Mouse (Mus musculus) CH12.LX (cell line): ENCODE results near the gene Prepl. TPM values are rescaled to one million over a fixed set of nuclear protein-coding genes. Genes with fewer than 3 reads are reported as not detected.

Source experiments
- DNase-seq: peaks from one replicate; pipeline ENCODE4 v3.0.0-alpha.2; 2013; ENCODE audit errors: extremely low read depth
- H3K27ac ChIP-seq: 2 replicates; pipeline ENCODE4 v1.5.1; 2012; ENCODE audit warnings: low read depth, mild to moderate bottlenecking, control low read depth, moderate library complexity; ENCODE audit not compliant: insufficient read depth
- H3K27me3 ChIP-seq: replicated peaks from 2 replicates; pipeline ENCODE3; 2012; ENCODE audit warnings: inconsistent platforms
- H3K36me3 ChIP-seq, 2 experiments: replicated peaks in 1 of 2; 2 replicates each; pipeline versions ENCODE3 to v1.6.1; 2012; ENCODE audit warnings: inconsistent platforms in 1 of 2, low read length in 1 of 2, mild to moderate bottlenecking in 1 of 2, mixed read lengths in 1 of 2, moderate library complexity in 1 of 2; ENCODE audit not compliant: control insufficient read depth in 1 of 2, insufficient read depth in 1 of 2
- H3K4me1 ChIP-seq, 2 experiments: 2 replicates each; pipeline ENCODE4 v1.6.1; 2012; ENCODE audit warnings: inconsistent platforms in 1 of 2, moderate library complexity in 1 of 2; ENCODE audit not compliant: insufficient read depth in 2 of 2, control insufficient read depth in 1 of 2
- H3K4me2 ChIP-seq: 2 replicates; pipeline ENCODE4 v1.6.1; 2012; ENCODE audit warnings: low read depth, mild to moderate bottlenecking, control low read depth; ENCODE audit not compliant: poor library complexity, insufficient read depth, severe bottlenecking
- H3K4me3 ChIP-seq, 3 experiments: fragments of 150-350 bp in 1 of 3; sonication (generic) in 1 of 3; replicated peaks in 1 of 3; 2 replicates each; pipeline versions ENCODE3 to v1.5.1; 2011 to 2012; ENCODE audit warnings: low read depth in 2 of 3, low read length in 2 of 3, mild to moderate bottlenecking in 2 of 3, moderate library complexity in 2 of 3, control low read depth in 1 of 3, improper control_type of control experiment in 1 of 3, inconsistent platforms in 1 of 3, mixed read lengths in 1 of 3; ENCODE audit not compliant: poor library complexity in 1 of 3
- H3K79me2 ChIP-seq: replicated peaks from 2 replicates; pipeline ENCODE4 v1.6.1; 2012; ENCODE audit warnings: mild to moderate bottlenecking, moderate library complexity; ENCODE audit not compliant: control insufficient read depth, poor library complexity, insufficient read depth, severe bottlenecking; ENCODE audit errors: extremely low read depth
- H3K9ac ChIP-seq: 2 replicates; pipeline ENCODE4 v1.6.1; 2012; ENCODE audit warnings: low read depth, mild to moderate bottlenecking, control low read depth, moderate library complexity; ENCODE audit not compliant: insufficient read depth
- H3K9me3 ChIP-seq: replicated peaks from 2 replicates; pipeline ENCODE3; 2012; ENCODE audit warnings: low read length, inconsistent platforms, mixed read lengths
- CTCF ChIP-seq, 2 experiments: IDR thresholded peaks in 1 of 2; conservative IDR thresholded peaks in 1 of 2; 2 replicates each; pipeline ENCODE4 v1.5.1; 2011 to 2012; ENCODE audit warnings: low read depth in 2 of 2, low read length in 2 of 2, improper control_type of control experiment in 1 of 2, inconsistent platforms in 1 of 2, mild to moderate bottlenecking in 1 of 2, moderate library complexity in 1 of 2
- EP300 ChIP-seq: IDR thresholded peaks from 2 replicates; pipeline ENCODE4 v1.6.1; 2011; ENCODE audit warnings: low read length, improper control_type of control experiment
- IRF4 ChIP-seq: IDR thresholded peaks from 2 replicates; pipeline ENCODE4 v1.6.1; 2014; ENCODE audit warnings: low read depth, mild to moderate bottlenecking, inconsistent platforms, low read length, improper control_type of control experiment
- JUN ChIP-seq: IDR thresholded peaks from 2 replicates; pipeline ENCODE4 v1.6.1; 2011; ENCODE audit warnings: low read depth, mild to moderate bottlenecking, low read length, improper control_type of control experiment, moderate library complexity; ENCODE audit not compliant: insufficient read depth
- MAFK ChIP-seq: IDR thresholded peaks from 2 replicates; pipeline ENCODE4 v1.6.1; 2011; ENCODE audit warnings: low read length, improper control_type of control experiment; ENCODE audit not compliant: insufficient replicate concordance
- MAX ChIP-seq: IDR thresholded peaks from 2 replicates; pipeline ENCODE4 v1.6.1; 2011; ENCODE audit warnings: low read length, improper control_type of control experiment
- NELFE ChIP-seq: IDR thresholded peaks from 2 replicates; pipeline ENCODE4 v1.6.1; 2011; ENCODE audit warnings: low read depth, low read length, improper control_type of control experiment
- NRF1 ChIP-seq: IDR thresholded peaks from 2 replicates; pipeline ENCODE4 v1.6.1; 2014; ENCODE audit warnings: low read depth, mild to moderate bottlenecking, inconsistent platforms, low read length, improper control_type of control experiment, moderate library complexity
- dilution Hi-C: fragments of 300-500 bp; cut with MboI; formaldehyde crosslinking; loops from 2 replicates; pipeline ENCODE4 v1.14.3; 2020; ENCODE audit warnings: low sequenced_read_pairs; ENCODE audit not compliant: extremely low pct_unique_long_range_greater_than_20kb, extremely low pct_ligation_motif_present
- in situ Hi-C: fragments of 300-500 bp; cut with MboI; formaldehyde crosslinking; loops from 3 replicates; pipeline ENCODE4 v1.14.3; 2019; ENCODE audit warnings: low sequenced_read_pairs, low pct_ligation_motif_present, low pct_unique_long_range_greater_than_20kb, mixed read lengths
- polyA plus RNA-seq: library from polyadenylated mRNA; unstranded; fragments of >175 nt; gene quantifications from 2 replicates; pipeline ENCODE4 v1.2.1, GENCODE M21; 2012; ENCODE audit warnings: low read depth; ENCODE audit not compliant: insufficient read length
- total RNA-seq, 2 experiments: library from RNA; depleted of rRNA; stranded (reverse); fragments of 300-350 nt in 1 of 2; fragments of >200 nt in 1 of 2; gene quantifications; 2 replicates each; pipeline ENCODE4 v1.2.3; 2012 to 2014

The Prepl gene
- total and polyA plus RNA-seq, 3 experiments = 7.0 to 22.9 (median 8.5) TPM

GRCm38 (mm10) chr17:85100232-85100631 lies 10.2 kb upstream of the Prepl start:
- DNase-seq = no peak
- no peak overlapping the region for H3K9ac ChIP-seq
- no peak overlapping the region for H3K4me2 ChIP-seq
- H3K79me2 ChIP-seq = no peaks in the 10 kb centered on the region
- no peak overlapping the region for H3K4me3 ChIP-seq
- dilution Hi-C loops = no loop called here
- H3K36me3 ChIP-seq = peaks cover 4 to 29% of the 10 kb centered on the region in 2 experiments
- TF ChIP-seq MAX (no peak), NELFE (no peak), CTCF (conservative IDR thresholded peaks at IDR 0.05 in 1 of 2, IDR thresholded peaks at IDR 0.05 in 1 of 2; ENCODE audit: low read depth in 2 of 2, low read length in 2 of 2) (no peak), IRF4 (no peak)
- TF ChIP-seq, all 38 proteins: peak for 0
- no peaks in the 10 kb centered on the region for H3K27me3 ChIP-seq
- peaks cover 4 to 11% of the 10 kb centered on the region in 2 experiments for H3K4me1 ChIP-seq
- no peak overlapping the region for H3K27ac ChIP-seq
- H3K9me3 ChIP-seq = peaks cover 16% of the 10 kb centered on the region
- in situ Hi-C loops = no loop called here

GRCm38 (mm10) chr17:85098677-85099323 lies 8.8 kb upstream of the Prepl start:
- H3K36me3 ChIP-seq = peaks cover 4 to 29% of the 10 kb centered on the region in 2 experiments
- no peak overlapping the region for H3K4me3 ChIP-seq
- no peaks in the 10 kb centered on the region for H3K79me2 ChIP-seq
- no peaks in the 10 kb centered on the region for H3K27me3 ChIP-seq
- no peak overlapping the region for H3K27ac ChIP-seq
- in situ Hi-C loops (no loop called here), dilution Hi-C loops (no loop called here)
- TF ChIP-seq MAFK (peak; percentile 56; the same call in 1 of the 2 replicates), NRF1 (no peak), JUN (no peak)
- no peak overlapping the region for H3K9ac ChIP-seq
- H3K4me2 ChIP-seq = no peak overlapping the region
- peaks cover 16% of the 10 kb centered on the region for H3K9me3 ChIP-seq
- peak; percentile 33 for DNase-seq
- H3K4me1 ChIP-seq = peaks cover 4 to 11% of the 10 kb centered on the region in 2 experiments

- in situ Hi-C loops = no loop called here
- no peak overlapping the region for H3K27ac ChIP-seq
- dilution Hi-C loops = no loop called here
- peaks cover 9 to 22% of the 10 kb centered on the region in 2 experiments for H3K4me1 ChIP-seq
- H3K9me3 ChIP-seq = peaks cover 16% of the 10 kb centered on the region
- no peaks in the 10 kb centered on the region for H3K27me3 ChIP-seq
- TF ChIP-seq NELFE = no peak
- TF ChIP-seq IRF4 = peak; percentile 89
- peak; percentile 92 for TF ChIP-seq EP300
- H3K4me2 ChIP-seq = no peak overlapping the region
- H3K36me3 ChIP-seq = peaks cover 4 to 26% of the 10 kb centered on the region in 2 experiments
- H3K9ac ChIP-seq = no peak overlapping the region
- peak; percentile 69 for DNase-seq
- no peaks in the 10 kb centered on the region for H3K79me2 ChIP-seq
- H3K4me3 ChIP-seq = no peak overlapping the region
Observed at GRCm38 (mm10) chr17:85096396-85096795, 6.4 kb upstream of the Prepl start.
